Mouse (Mus musculus): ENCODE data around the gene Abraxas1.

DNA sequence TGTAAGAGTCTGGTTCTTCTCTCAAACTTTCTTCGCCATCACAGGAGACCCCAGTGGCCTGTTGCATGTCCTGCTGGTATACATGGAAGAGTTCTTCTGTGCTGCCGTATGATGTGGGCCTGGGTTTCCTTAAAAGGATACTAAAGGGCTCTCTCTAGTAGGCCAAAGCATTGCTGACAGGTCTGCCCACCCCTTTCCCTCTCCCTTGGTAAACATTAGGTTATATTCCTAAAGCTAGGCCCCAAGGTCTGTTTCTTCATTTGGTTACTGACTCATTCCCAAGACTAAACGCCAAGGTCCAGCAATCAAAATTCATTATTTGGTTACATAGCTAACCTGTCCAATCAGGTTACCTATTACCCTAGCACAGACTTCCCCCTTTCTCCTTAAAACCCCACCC, 11.9 kb upstream of the Abraxas1 start:
- TF ChIP-seq CTCF (IDR thresholded peaks at IDR 0.05; ENCODE audit: low read depth, low read length) (no peak), POLR2AphosphoS5 (IDR thresholded peaks at IDR 0.05; ENCODE audit: insufficient replicate concordance, low read depth, low read length) (no peak), GATA1 (IDR thresholded peaks at IDR 0.05; ENCODE audit: borderline replicate concordance, low read length) (no peak), TAL1 (conservative IDR thresholded peaks at IDR 0.05; ENCODE audit: low read depth, low read length) (no peak), GATA2 (IDR thresholded peaks at IDR 0.05; ENCODE audit: borderline replicate concordance, low read depth, low read length) (no peak)

All from G1E (cell line).